Mouse (Mus musculus) heart, embryonic 10.5 days (tissue): ENCODE measurements at regions not wholly inside any gene's neighbourhood (a gene's known extent, or its start where the extent isn't known, plus 50 kb on each side); places are given as distances from the start of the nearest gene placed in this dataset.

Experiments used
- DNase-seq: peaks from one replicate; pipeline ENCODE4 v3.0.0-alpha.2; 2017; ENCODE audit warnings: low spot score
- H3K27ac ChIP-seq: fragments of 300-500 bp; sonication (generic); 2 replicates; pipeline ENCODE4 v1.5.1; 2016; ENCODE audit warnings: mild to moderate bottlenecking
- H3K27me3 ChIP-seq: fragments of 300-500 bp; sonication (generic); 2 replicates; pipeline ENCODE4 v1.6.1; 2016; ENCODE audit warnings: mild to moderate bottlenecking; ENCODE audit not compliant: poor library complexity, insufficient read depth, severe bottlenecking
- H3K36me3 ChIP-seq: fragments of 300-500 bp; sonication (generic); 2 replicates; pipeline ENCODE4 v1.6.1; 2016; ENCODE audit warnings: mild to moderate bottlenecking, moderate library complexity
- H3K4me1 ChIP-seq: fragments of 300-500 bp; sonication (generic); 2 replicates; pipeline ENCODE4 v1.6.1; 2016; ENCODE audit warnings: mild to moderate bottlenecking
- H3K4me3 ChIP-seq: fragments of 300-500 bp; sonication (generic); 2 replicates; pipeline ENCODE4 v1.5.1; 2016; ENCODE audit warnings: mild to moderate bottlenecking, moderate library complexity
- H3K9me3 ChIP-seq: fragments of 300-500 bp; sonication (generic); 2 replicates; pipeline ENCODE4 v1.6.1; 2016; ENCODE audit warnings: mild to moderate bottlenecking, moderate library complexity
- WGBS: fragments of 180-500 bp; shearing (Covaris S2); methylation state at CpG from one replicate; pipeline ENCODE4 v1.1.7; 2016; 5-methylcytosine and 5-hydroxymethylcytosine counted together

DNA sequence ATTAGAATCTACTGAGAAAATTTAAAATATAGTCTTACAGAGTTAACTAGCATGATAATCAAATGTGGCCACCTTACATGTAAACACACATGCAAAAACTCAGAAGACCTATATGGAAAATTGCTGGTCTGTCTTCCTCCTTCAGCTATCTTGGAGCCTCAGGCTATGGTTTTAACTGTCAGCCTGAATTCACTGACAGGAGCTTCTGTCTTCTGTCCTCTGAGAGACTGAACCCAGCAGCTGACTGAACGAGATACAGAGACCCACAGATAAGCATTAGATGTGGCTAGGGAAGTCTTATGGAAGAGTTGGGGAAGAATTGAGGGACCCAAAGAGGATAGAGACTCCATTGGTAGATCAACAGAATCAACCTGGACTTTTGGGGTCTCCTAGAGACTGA lies 360.0 kb upstream of the Meox2 start:
- Histone ChIP-seq H3K27me3 (no peaks in the 10 kb centered on the region), H3K27ac (no peak overlapping the region), H3K4me1 (no peaks in the 10 kb centered on the region), H3K9me3 (no peaks in the 10 kb centered on the region), H3K36me3 (no peaks in the 10 kb centered on the region), H3K4me3 (no peak overlapping the region)
- no peak for DNase-seq
- 27% methylated on average over 1 of the region's 1 CpGs for WGBS

DNA sequence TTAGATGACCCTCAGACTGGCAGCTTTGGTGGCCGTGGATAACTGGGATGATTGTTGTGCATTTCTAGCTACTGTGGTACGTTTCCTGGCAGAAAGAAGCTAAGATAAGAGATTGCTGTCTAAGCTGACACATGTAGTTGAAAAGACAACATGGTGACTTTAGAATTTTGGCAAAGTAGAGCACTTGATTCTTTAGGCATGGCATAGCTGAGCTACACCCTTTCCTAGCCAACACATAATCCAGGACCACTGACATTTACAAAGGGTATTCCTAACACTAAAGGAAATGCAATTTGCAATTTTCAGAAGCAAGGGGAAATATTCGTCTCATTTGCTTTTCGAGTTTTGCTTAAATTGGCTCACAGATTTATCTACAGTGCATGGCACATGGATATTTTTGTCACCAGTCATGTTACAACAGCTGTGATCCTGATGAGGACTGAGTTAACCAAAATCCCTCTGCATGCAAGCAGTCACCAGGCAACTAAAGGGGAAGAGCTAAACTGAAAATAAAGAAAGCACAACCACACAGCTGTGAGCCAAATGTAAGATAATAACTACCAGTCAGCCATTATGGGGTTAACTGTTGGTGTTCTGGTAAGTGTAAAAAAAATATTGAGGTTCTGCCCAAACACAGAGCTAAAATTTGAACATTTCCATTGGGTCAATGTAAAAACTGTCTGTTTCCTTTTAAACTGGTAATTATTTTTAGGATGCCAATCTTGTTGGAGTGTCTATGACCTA lies 342.9 kb upstream of the Meox2 start:
- 63% methylated on average over 4 of the region's 4 CpGs for WGBS
- Histone ChIP-seq H3K27ac (no peak overlapping the region), H3K27me3 (no peaks in the 10 kb centered on the region), H3K36me3 (no peaks in the 10 kb centered on the region), H3K9me3 (no peaks in the 10 kb centered on the region), H3K4me1 (no peaks in the 10 kb centered on the region), H3K4me3 (no peak overlapping the region)
- no peak for DNase-seq

DNA sequence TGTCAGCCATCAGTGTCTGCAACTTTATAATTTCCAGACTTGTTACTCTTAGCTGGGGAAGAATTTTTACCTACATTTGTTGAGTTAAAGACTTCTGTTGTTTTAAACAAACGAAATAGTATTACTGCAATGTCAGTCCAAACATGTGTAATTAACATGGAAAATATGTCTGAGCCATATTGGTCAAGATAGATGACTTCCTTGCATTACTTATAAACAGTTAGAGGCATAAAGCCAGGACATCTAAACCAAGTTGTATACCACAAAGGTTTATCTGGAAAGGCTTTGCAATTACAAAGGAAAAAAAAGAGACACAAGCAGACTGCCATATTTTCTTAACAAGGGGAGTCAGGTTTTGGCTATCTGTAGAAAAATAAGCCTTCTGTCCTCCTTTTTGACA lies 342.2 kb upstream of the Meox2 start:
- Histone ChIP-seq H3K9me3 (no peaks in the 10 kb centered on the region), H3K4me1 (no peaks in the 10 kb centered on the region), H3K4me3 (no peak overlapping the region), H3K27ac (no peak overlapping the region), H3K27me3 (no peaks in the 10 kb centered on the region), H3K36me3 (no peaks in the 10 kb centered on the region)
- DNase-seq, result no peak
- WGBS, result 44% methylated on average over 1 of the region's 1 CpGs

DNA sequence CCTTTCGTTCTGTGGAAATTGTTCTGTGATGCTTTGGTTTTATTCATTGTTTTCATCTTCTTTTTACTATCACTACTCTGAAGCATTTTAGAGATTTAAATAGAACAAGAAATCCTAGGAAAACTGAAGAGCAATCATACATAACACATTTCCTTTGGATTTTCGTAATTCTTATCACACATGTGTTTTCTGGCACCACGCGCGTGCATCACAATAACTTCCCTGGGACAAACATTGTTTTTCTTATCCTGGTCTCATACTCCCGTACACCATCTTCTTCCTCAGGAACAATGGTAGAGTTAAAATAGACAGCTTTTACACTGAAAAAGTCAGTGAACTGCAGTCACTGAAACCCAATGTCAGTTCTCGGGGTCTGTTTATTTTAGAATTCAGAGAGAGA lies 327.6 kb upstream of the Meox2 start:
- 81% methylated on average over 7 of the region's 7 CpGs for WGBS
- Histone ChIP-seq H3K9me3 (no peaks in the 10 kb centered on the region), H3K36me3 (no peaks in the 10 kb centered on the region), H3K4me1 (no peaks in the 10 kb centered on the region), H3K27me3 (no peaks in the 10 kb centered on the region), H3K4me3 (no peak overlapping the region), H3K27ac (no peak overlapping the region)
- no peak for DNase-seq

DNA sequence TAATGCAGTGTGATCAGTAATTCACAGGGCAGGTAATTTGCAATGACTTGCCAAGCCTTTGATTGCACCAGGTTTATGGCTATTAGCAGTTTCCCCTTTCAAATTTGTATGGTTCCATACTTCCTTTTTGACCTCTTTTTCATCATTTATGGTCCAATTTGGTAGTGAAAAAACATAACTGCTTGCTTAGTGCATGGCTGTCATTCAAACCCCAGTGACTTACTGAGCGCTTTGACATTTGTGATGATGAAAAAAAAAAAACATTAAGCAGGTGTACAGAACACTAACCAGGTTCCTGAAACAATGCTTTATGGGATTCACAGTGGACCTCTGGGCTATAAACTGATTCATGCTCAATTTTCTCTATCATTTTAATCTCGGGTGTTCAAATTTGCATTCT lies 317.5 kb upstream of the Meox2 start:
- H3K4me1 ChIP-seq, result no peaks in the 10 kb centered on the region
- WGBS, result 87% methylated on average over 2 of the region's 2 CpGs
- H3K27me3 ChIP-seq, result no peaks in the 10 kb centered on the region
- H3K4me3 ChIP-seq, result no peak overlapping the region
- H3K9me3 ChIP-seq, result no peaks in the 10 kb centered on the region
- H3K36me3 ChIP-seq, result no peaks in the 10 kb centered on the region
- DNase-seq, result no peak
- H3K27ac ChIP-seq, result no peak overlapping the region

DNA sequence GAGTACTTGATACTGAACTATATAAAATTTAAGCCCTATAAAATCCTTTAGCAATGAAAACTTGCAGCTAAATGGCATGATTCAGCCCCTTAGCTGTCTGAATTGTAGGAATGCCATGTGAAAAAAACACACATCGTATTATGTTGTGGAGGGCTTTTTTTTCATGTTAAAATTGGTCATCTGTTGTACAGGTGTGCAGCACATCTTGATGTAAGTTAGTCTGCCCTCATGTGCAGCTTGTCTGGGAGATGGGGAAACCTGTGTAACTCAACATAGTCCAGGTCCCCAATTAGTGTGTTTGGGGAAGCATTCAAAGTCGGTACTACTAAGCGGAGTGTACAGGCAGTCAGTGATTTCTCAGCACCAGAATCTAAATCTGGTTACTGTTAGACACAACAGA lies 316.9 kb upstream of the Meox2 start:
- no peaks in the 10 kb centered on the region for H3K4me1 ChIP-seq
- H3K27me3 ChIP-seq, result no peaks in the 10 kb centered on the region
- H3K27ac ChIP-seq, result no peak overlapping the region
- H3K9me3 ChIP-seq, result no peaks in the 10 kb centered on the region
- DNase-seq, result no peak
- WGBS, result 83% methylated on average over 3 of the region's 3 CpGs
- no peaks in the 10 kb centered on the region for H3K36me3 ChIP-seq
- no peak overlapping the region for H3K4me3 ChIP-seq

DNA sequence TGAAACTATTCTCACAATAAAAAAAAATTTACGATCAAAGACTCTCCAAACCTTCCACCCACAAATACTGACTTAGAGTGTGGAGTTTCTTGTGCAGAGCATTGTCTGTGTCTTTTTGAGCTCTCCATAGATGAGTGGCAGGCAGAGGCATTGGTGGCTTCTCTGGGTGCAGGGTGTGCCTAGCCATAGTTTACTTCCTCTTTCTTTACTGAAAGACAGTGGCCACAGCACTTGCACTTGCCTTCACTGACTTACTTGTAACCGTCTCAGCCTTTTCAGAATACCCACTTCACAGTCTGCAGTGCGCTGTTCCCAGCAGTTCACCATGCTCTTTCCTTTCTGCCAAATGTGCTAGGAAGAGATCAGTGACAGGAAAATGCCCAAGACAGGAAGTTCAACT lies 316.1 kb upstream of the Meox2 start:
- Histone ChIP-seq H3K4me3 (no peak overlapping the region), H3K27ac (no peak overlapping the region), H3K9me3 (no peaks in the 10 kb centered on the region), H3K4me1 (no peaks in the 10 kb centered on the region), H3K36me3 (no peaks in the 10 kb centered on the region), H3K27me3 (no peaks in the 10 kb centered on the region)
- DNase-seq, result no peak
- 78% methylated on average over 3 of the region's 3 CpGs for WGBS

DNA sequence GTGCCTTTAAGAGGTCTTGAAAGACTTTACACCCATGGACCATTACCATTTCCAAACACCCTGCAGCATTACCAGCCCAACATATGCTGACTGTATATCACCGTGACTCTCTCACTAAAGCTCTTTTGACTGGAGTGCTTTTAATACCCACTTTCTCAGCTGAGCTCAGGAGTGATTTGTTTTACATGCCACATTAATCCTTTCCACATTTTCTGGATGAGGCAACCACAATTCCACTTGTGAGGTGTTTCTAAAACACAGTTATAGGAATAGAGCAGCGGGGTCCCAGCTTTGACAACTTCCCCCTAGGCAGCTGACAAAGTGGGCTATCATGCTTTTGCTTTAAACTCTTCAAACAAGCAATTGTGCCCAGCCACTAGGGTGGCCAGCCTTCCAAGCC lies 314.5 kb upstream of the Meox2 start:
- WGBS, result 56% methylated on average over 2 of the region's 2 CpGs
- Histone ChIP-seq H3K4me3 (no peak overlapping the region), H3K36me3 (no peaks in the 10 kb centered on the region), H3K9me3 (no peaks in the 10 kb centered on the region), H3K4me1 (no peaks in the 10 kb centered on the region), H3K27me3 (no peaks in the 10 kb centered on the region), H3K27ac (no peak overlapping the region)
- no peak for DNase-seq

DNA sequence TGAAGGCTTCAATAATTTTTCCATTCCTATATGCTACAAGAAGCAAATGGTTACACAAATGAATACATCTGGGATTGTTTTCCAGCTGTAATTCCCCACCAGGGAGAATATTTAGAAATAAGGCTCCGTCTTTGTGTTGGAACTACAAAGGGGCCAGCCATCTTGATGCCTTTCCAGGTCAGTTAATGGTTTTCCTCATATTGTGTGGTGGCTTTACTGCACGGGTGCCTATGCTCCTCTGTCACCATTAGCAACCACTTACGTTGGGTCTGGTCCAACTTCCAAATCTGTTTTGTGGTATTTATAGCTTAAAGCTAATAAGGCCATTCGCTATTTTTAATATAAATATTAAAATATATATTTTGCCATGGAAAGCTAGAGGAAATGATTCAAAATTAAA lies 312.1 kb upstream of the Meox2 start:
- no peak for DNase-seq
- no peaks in the 10 kb centered on the region for H3K4me1 ChIP-seq
- H3K27ac ChIP-seq, result no peak overlapping the region
- no peak overlapping the region for H3K4me3 ChIP-seq
- no peaks in the 10 kb centered on the region for H3K9me3 ChIP-seq
- 79% methylated on average over 4 of the region's 4 CpGs for WGBS
- no peaks in the 10 kb centered on the region for H3K36me3 ChIP-seq
- no peaks in the 10 kb centered on the region for H3K27me3 ChIP-seq

DNA sequence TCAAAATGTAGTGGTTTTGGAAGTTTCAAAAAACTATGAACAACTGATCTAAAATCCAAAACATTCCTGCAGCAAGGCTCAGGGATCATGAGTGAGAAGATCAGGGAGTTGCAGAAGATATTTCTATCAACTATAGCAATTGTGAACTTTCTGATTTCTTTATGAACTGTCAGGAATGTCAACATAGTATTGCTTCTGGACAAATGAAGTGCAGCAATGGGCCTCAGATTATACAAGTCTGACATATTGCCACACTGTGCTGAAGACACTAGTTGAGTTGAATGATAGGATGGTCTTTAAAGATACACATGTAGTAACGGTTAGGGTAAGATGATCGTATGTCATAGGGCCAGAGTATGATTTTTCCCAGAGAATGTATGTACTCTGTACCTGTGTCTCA lies 290.4 kb upstream of the Meox2 start:
- no peak for DNase-seq
- no peak overlapping the region for H3K27ac ChIP-seq
- no peaks in the 10 kb centered on the region for H3K9me3 ChIP-seq
- H3K4me1 ChIP-seq, result no peaks in the 10 kb centered on the region
- 84% methylated on average over 2 of the region's 2 CpGs for WGBS
- H3K27me3 ChIP-seq, result no peaks in the 10 kb centered on the region
- H3K4me3 ChIP-seq, result no peak overlapping the region
- H3K36me3 ChIP-seq, result no peaks in the 10 kb centered on the region

DNA sequence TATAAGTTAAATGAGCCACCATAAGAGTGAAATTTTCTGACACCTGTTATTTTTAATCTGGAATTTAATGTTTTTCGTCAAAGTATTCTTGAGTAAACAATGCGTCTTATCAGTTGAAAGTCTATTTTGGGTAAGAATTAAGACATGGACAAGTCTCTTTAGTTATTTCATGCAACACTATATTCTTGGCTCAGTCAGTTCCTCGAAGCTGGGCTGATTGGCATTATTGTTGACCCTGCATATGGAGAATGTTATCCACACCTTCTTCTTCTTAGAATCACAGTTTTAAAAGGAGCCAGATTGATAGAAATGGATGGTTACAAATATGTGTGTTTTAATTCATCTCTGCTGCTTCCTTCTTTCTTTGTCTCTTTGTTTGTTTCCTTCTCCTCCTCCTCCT lies 289.5 kb upstream of the Meox2 start:
- Histone ChIP-seq H3K9me3 (no peaks in the 10 kb centered on the region), H3K4me3 (no peak overlapping the region), H3K27ac (no peak overlapping the region), H3K4me1 (no peaks in the 10 kb centered on the region), H3K27me3 (no peaks in the 10 kb centered on the region), H3K36me3 (no peaks in the 10 kb centered on the region)
- 78% methylated on average over 3 of the region's 3 CpGs for WGBS
- DNase-seq, result no peak

DNA sequence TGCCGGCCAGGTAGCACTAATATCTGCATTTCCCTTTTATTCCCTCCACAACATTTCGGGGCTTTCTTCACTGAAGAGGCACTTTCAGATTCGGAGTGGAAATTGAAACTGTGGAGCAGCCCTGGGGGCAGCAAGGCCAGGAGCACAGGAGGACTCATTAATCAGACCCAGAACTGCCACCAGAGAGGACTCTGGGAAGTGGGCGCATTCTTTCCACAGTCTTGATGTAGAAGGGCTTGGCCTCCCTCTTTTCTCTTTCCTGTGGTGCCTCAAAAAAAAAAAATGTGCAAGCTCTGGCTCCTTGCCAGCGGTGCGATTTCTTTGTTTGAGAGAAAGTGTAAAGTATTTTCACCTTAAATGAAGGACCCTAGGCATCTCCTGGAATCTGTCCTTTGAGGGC lies 281.6 kb upstream of the Meox2 start:
- Histone ChIP-seq H3K27me3 (no peaks in the 10 kb centered on the region), H3K27ac (no peak overlapping the region), H3K9me3 (no peaks in the 10 kb centered on the region), H3K4me3 (no peak overlapping the region), H3K36me3 (no peaks in the 10 kb centered on the region), H3K4me1 (no peaks in the 10 kb centered on the region)
- no peak for DNase-seq
- 75% methylated on average over 6 of the region's 6 CpGs for WGBS

DNA sequence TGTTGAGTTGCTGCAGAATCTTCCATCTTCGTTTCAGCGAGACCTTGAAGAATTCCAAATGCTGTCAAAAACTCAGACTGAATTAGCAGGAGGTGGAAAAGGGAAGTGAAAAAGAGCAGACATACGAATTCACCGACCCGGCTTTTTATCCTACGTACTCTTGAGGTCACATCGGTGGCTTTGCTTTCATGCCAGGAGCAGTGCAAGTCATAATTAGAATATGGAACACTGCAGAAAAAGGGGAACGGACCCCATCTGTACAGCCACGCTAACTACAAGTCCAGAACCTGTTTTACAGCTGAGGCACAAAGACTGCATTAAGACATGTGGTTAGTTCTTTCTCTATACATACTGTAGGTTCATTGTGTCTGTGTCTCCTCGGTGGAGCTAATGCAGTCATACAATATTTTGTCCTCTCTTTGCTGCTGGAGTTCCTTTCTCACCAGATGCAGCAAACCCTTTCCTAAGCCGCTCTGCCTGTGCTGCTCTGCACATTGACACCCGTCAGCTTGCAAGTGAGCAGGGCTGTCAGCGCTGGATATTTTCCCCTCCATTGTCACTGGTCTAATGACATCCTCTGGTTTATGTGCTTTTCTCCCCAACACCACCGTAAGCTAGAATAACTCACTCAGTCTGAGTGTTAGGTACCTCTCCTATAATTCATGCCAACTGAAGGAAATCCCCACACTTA lies 276.9 kb upstream of the Meox2 start:
- Histone ChIP-seq H3K4me1 (no peaks in the 10 kb centered on the region), H3K4me3 (no peak overlapping the region), H3K36me3 (no peaks in the 10 kb centered on the region), H3K27ac (no peak overlapping the region), H3K27me3 (no peaks in the 10 kb centered on the region), H3K9me3 (no peaks in the 10 kb centered on the region)
- DNase-seq, result no peak
- WGBS, result 72% methylated on average over 14 of the region's 14 CpGs

DNA sequence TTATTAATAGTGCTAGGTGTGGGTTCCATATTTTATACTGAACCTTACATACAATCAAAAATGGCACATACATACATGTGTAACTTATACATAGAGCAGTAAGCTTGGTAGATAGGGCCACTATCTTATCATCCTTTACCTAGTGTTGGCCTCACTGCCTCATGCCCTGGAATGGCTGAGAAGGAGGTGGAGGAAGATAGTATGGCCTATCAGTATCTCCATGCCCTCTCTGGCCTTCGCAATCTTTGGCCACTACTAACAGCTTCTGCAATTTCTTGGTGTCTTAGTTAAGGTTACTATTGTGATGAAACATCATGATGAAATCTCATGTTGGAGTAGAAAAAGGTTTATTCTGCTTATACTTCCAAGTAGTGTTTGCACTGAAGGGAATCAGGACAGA lies 265.4 kb upstream of the Meox2 start:
- no peaks in the 10 kb centered on the region for H3K9me3 ChIP-seq
- H3K27me3 ChIP-seq, result no peaks in the 10 kb centered on the region
- 92% methylated on average over 1 of the region's 1 CpGs for WGBS
- H3K4me3 ChIP-seq, result no peak overlapping the region
- no peak overlapping the region for H3K27ac ChIP-seq
- no peaks in the 10 kb centered on the region for H3K4me1 ChIP-seq
- DNase-seq, result no peak
- no peaks in the 10 kb centered on the region for H3K36me3 ChIP-seq
